Mouse (Mus musculus): ENCODE results near the gene Ak2. TPM values are rescaled to one million over a fixed set of nuclear protein-coding genes. Genes with fewer than 3 reads are reported as not detected.

The Ak2 gene
- total and polyA plus RNA-seq, 3 experiments: 269 to 363 (median 280) TPM

GRCm38 (mm10) chr4:128997258-128997657 is 5.5 kb downstream of the Ak2 start:
- in situ Hi-C loops (cut with MboI; ENCODE audit: low pct_ligation_motif_present, low pct_unique_long_range_greater_than_20kb, low sequenced_read_pairs) (no loop called here), dilution Hi-C loops (cut with MboI; ENCODE audit: extremely low pct_ligation_motif_present, extremely low pct_unique_long_range_greater_than_20kb, low sequenced_read_pairs) (no loop called here)
- H3K4me2 ChIP-seq (ENCODE audit: insufficient read depth, low read depth, poor library complexity, severe bottlenecking): no peak overlapping the region
- no peak for TF ChIP-seq MEF2A (IDR thresholded peaks at IDR 0.05; ENCODE audit: borderline replicate concordance, low read depth, low read length)
- TF ChIP-seq GABPA (IDR thresholded peaks at IDR 0.05; ENCODE audit: insufficient replicate concordance, low read depth, low read length): no peak
- no peak for TF ChIP-seq E2F4 (IDR thresholded peaks at IDR 0.05; ENCODE audit: insufficient replicate concordance, low read depth, low read length)
- no peak for TF ChIP-seq NELFE (IDR thresholded peaks at IDR 0.05; ENCODE audit: low read depth, low read length)
- no peak for TF ChIP-seq MAX (IDR thresholded peaks at IDR 0.05; ENCODE audit: low read length)
- no peak for TF ChIP-seq RCOR1 (conservative IDR thresholded peaks at IDR 0.05; ENCODE audit: low read depth, low read length)
- TF ChIP-seq ZMIZ1 (IDR thresholded peaks at IDR 0.05; ENCODE audit: low read depth, low read length): no peak
- TF ChIP-seq POLR2A (IDR thresholded peaks at IDR 0.05; ENCODE audit: low read depth, low read length): no peak
- no peak for TF ChIP-seq USF2 (conservative IDR thresholded peaks at IDR 0.05; ENCODE audit: low read depth, low read length)
- no peak for TF ChIP-seq HCFC1 (IDR thresholded peaks at IDR 0.05; ENCODE audit: low read depth, low read length)
- no peak for TF ChIP-seq MAFK (IDR thresholded peaks at IDR 0.05; ENCODE audit: insufficient replicate concordance, low read length)
- no peak for TF ChIP-seq ZKSCAN1 (IDR thresholded peaks at IDR 0.05; ENCODE audit: borderline replicate concordance, low read depth, low read length)
- no peak for TF ChIP-seq CHD1 (IDR thresholded peaks at IDR 0.05; ENCODE audit: low read depth, low read length)
- peaks cover 43% of the 10 kb centered on the region for H3K79me2 ChIP-seq (replicated peaks; ENCODE audit: control insufficient read depth, extremely low read depth, insufficient read depth, poor library complexity, severe bottlenecking)
- peaks cover 7 to 42% of the 10 kb centered on the region in 2 experiments for H3K4me1 ChIP-seq (ENCODE audit: control insufficient read depth in 1 of 2, insufficient read depth in 2 of 2)
- DNase-seq (ENCODE audit: extremely low read depth): no peak
- H3K9ac ChIP-seq (ENCODE audit: insufficient read depth, low read depth): no peak overlapping the region
- H3K36me3 ChIP-seq (replicated peaks in 1 of 2; ENCODE audit: control insufficient read depth in 1 of 2, insufficient read depth in 1 of 2, low read length in 1 of 2): peaks cover 49 to 77% of the 10 kb centered on the region in 2 experiments
- no peak overlapping the region for H3K4me3 ChIP-seq (replicated peaks in 1 of 3; ENCODE audit: low read depth in 2 of 3, low read length in 2 of 3, poor library complexity in 1 of 3)
- no peak overlapping the region for H3K27ac ChIP-seq (ENCODE audit: insufficient read depth, low read depth)
- H3K27me3 ChIP-seq (replicated peaks): no peaks in the 10 kb centered on the region
- H3K9me3 ChIP-seq (replicated peaks; ENCODE audit: low read length): no peaks in the 10 kb centered on the region

DNA sequence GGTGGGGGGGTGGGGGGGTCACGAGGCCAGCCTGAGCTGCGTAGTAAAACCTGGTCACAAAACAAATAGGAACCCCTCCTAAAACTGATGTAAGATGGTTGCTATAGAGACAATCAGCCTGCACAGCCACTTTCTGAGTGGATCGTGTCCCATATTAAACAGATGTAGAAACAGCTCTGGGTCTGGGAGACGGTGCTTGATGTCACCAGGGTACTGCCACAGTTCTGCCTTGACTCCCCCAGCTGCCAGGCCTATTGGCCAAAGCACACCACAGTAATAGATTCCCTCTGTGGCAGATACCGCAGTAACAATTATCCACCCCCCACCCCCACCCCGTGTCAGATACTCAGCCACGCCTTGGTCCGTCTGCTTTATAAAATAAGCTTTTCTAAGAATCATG is 6.6 kb downstream of the Ak2 start:
- in situ Hi-C loops (cut with MboI; ENCODE audit: low pct_ligation_motif_present, low pct_unique_long_range_greater_than_20kb, low sequenced_read_pairs): no loop called here
- no peak overlapping the region for H3K4me3 ChIP-seq (replicated peaks in 1 of 3; ENCODE audit: low read depth in 2 of 3, low read length in 2 of 3, poor library complexity in 1 of 3)
- H3K9ac ChIP-seq (ENCODE audit: insufficient read depth, low read depth): no peak overlapping the region
- no peak overlapping the region for H3K4me2 ChIP-seq (ENCODE audit: insufficient read depth, low read depth, poor library complexity, severe bottlenecking)
- peaks cover 7 to 36% of the 10 kb centered on the region in 2 experiments for H3K4me1 ChIP-seq (ENCODE audit: control insufficient read depth in 1 of 2, insufficient read depth in 2 of 2)
- no peak for TF ChIP-seq MAX (IDR thresholded peaks at IDR 0.05; ENCODE audit: low read length)
- no peak for TF ChIP-seq JUN (IDR thresholded peaks at IDR 0.05; ENCODE audit: insufficient read depth, low read depth, low read length)
- TF ChIP-seq ELF1 (IDR thresholded peaks at IDR 0.05; ENCODE audit: low read depth, low read length): no peak
- no peak for TF ChIP-seq NELFE (IDR thresholded peaks at IDR 0.05; ENCODE audit: low read depth, low read length)
- no peak for TF ChIP-seq MXI1 (IDR thresholded peaks at IDR 0.05; ENCODE audit: low read depth, low read length)
- no peak for TF ChIP-seq TBP (conservative IDR thresholded peaks at IDR 0.05; ENCODE audit: low read depth, low read length)
- no peak for TF ChIP-seq RAD21 (IDR thresholded peaks at IDR 0.05; ENCODE audit: low read depth, low read length)
- TF ChIP-seq HCFC1 (IDR thresholded peaks at IDR 0.05; ENCODE audit: low read depth, low read length): no peak
- no peak for TF ChIP-seq KAT2A (IDR thresholded peaks at IDR 0.05; ENCODE audit: insufficient replicate concordance, low read length)
- no peak for TF ChIP-seq ZC3H11A (IDR thresholded peaks at IDR 0.05; ENCODE audit: low read depth, low read length)
- no peak for TF ChIP-seq SMC3 (IDR thresholded peaks at IDR 0.05; ENCODE audit: low read depth, low read length)
- no peak overlapping the region for H3K27ac ChIP-seq (ENCODE audit: insufficient read depth, low read depth)
- no peak for DNase-seq (ENCODE audit: extremely low read depth)
- no peaks in the 10 kb centered on the region for H3K27me3 ChIP-seq (replicated peaks)
- peaks cover 40% of the 10 kb centered on the region for H3K79me2 ChIP-seq (replicated peaks; ENCODE audit: control insufficient read depth, extremely low read depth, insufficient read depth, poor library complexity, severe bottlenecking)
- dilution Hi-C loops (cut with MboI; ENCODE audit: extremely low pct_ligation_motif_present, extremely low pct_unique_long_range_greater_than_20kb, low sequenced_read_pairs): no loop called here
- peaks cover 58 to 88% of the 10 kb centered on the region in 2 experiments for H3K36me3 ChIP-seq (replicated peaks in 1 of 2; ENCODE audit: control insufficient read depth in 1 of 2, insufficient read depth in 1 of 2, low read length in 1 of 2)
- no peaks in the 10 kb centered on the region for H3K9me3 ChIP-seq (replicated peaks; ENCODE audit: low read length)

Data from CH12.LX (cell line).